Mouse (Mus musculus) liver, adult 2 months (tissue): ENCODE measurements around the gene Grap. TPM values are rescaled to one million over a fixed set of nuclear protein-coding genes. Genes with fewer than 3 reads are reported as not detected.

ENCODE experiments used
- DNase-seq: peaks from one replicate; pipeline ENCODE4 v3.0.0-alpha.2; 2011; ENCODE audit warnings: low read depth, low spot score; ENCODE audit errors: extremely low read depth
- H3K27ac ChIP-seq: fragments of 200-500 bp; replicated peaks from 2 replicates; pipeline ENCODE4 v1.5.1; 2012; ENCODE audit warnings: low read depth, mild to moderate bottlenecking, control low read depth, inconsistent platforms, low read length; ENCODE audit not compliant: insufficient read depth
- H3K27me3 ChIP-seq: fragments of 200-500 bp; 2 replicates; pipeline ENCODE4 v1.6.1; 2012; ENCODE audit warnings: mild to moderate bottlenecking, moderate library complexity, low read length, inconsistent platforms; ENCODE audit not compliant: control insufficient read depth, insufficient read depth
- H3K36me3 ChIP-seq: fragments of 200-500 bp; 2 replicates; pipeline ENCODE4 v1.6.1; 2012; ENCODE audit warnings: low read length, inconsistent platforms; ENCODE audit not compliant: control insufficient read depth, insufficient read depth
- H3K4me1 ChIP-seq: fragments of 200-500 bp; 2 replicates; pipeline ENCODE4 v1.6.1; 2011; ENCODE audit warnings: low read length; ENCODE audit not compliant: control insufficient read depth, insufficient read depth
- H3K4me3 ChIP-seq: fragments of 200-500 bp; 2 replicates; pipeline ENCODE4 v1.5.1; 2011; ENCODE audit warnings: low read depth, mild to moderate bottlenecking, control low read depth, low read length, moderate library complexity; ENCODE audit not compliant: insufficient read depth
- H3K79me2 ChIP-seq: fragments of 200-500 bp; 2 replicates; pipeline ENCODE4 v1.6.1; 2012; ENCODE audit warnings: inconsistent platforms, mild to moderate bottlenecking, low read length, moderate library complexity; ENCODE audit not compliant: control insufficient read depth, insufficient read depth
- H3K9ac ChIP-seq: fragments of 200-500 bp; 2 replicates; pipeline ENCODE4 v1.6.1; 2012; ENCODE audit warnings: low read depth, mild to moderate bottlenecking, control low read depth, inconsistent platforms, low read length
- CTCF ChIP-seq: fragments of 200-500 bp; IDR thresholded peaks from 2 replicates; pipeline ENCODE4 v1.5.1; 2011; ENCODE audit warnings: low read depth, low read length, control low read depth
- POLR2A ChIP-seq: fragments of 200-500 bp; IDR thresholded peaks from 2 replicates; pipeline ENCODE4 v1.6.1; 2011; ENCODE audit warnings: low read length, control low read depth; ENCODE audit not compliant: insufficient read depth; ENCODE audit errors: extremely low read depth
- WGBS: fragments of 180-500 bp; shearing (Covaris S2); methylation state at CpG from one replicate; pipeline ENCODE4 v1.1.7; 2018; 5-methylcytosine and 5-hydroxymethylcytosine counted together
- polyA plus RNA-seq: library from polyadenylated mRNA; depleted of rRNA; stranded (reverse); fragments of >200 nt; gene quantifications from 2 replicates; pipeline ENCODE4 v1.2.3, GENCODE M21; 2012
- total RNA-seq: library from RNA; depleted of rRNA; stranded (reverse); fragments of >200 nt; gene quantifications from 2 replicates; pipeline ENCODE4 v1.2.3, GENCODE M21; 2014

Gene Grap
- total and polyA plus RNA-seq, 2 experiments = 3.4 to 3.8 TPM

- Histone ChIP-seq H3K4me3 (no peak overlapping the region), H3K4me1 (no peaks in the 10 kb centered on the region), H3K9ac (no peak overlapping the region), H3K27me3 (no peaks in the 10 kb centered on the region), H3K79me2 (no peaks in the 10 kb centered on the region), H3K27ac (no peak overlapping the region), H3K36me3 (no peaks in the 10 kb centered on the region)
- peak; percentile 61 for DNase-seq
- TF ChIP-seq CTCF = peak; percentile 81
- no peak for TF ChIP-seq POLR2A
- WGBS = 45% methylated on average over 11 of the region's 11 CpGs
Measured at GRCm38 (mm10) chr11:61714346-61715117, 61.5 kb downstream of the Grap start.

GRCm38 (mm10) chr11:61715130-61715529 is 62.1 kb downstream of the Grap start:
- Histone ChIP-seq H3K27ac (no peak overlapping the region), H3K27me3 (no peaks in the 10 kb centered on the region), H3K4me1 (no peaks in the 10 kb centered on the region), H3K4me3 (no peak overlapping the region), H3K36me3 (no peaks in the 10 kb centered on the region), H3K79me2 (no peaks in the 10 kb centered on the region), H3K9ac (no peak overlapping the region)
- TF ChIP-seq CTCF (no peak), POLR2A (no peak)
- DNase-seq = no peak
- WGBS = 68% methylated on average over 6 of the region's 6 CpGs

GRCm38 (mm10) chr11:61717990-61718389 is 64.9 kb downstream of the Grap start:
- Histone ChIP-seq H3K36me3 (no peaks in the 10 kb centered on the region), H3K79me2 (no peaks in the 10 kb centered on the region), H3K27ac (no peak overlapping the region), H3K4me1 (no peaks in the 10 kb centered on the region), H3K4me3 (no peak overlapping the region), H3K9ac (no peak overlapping the region), H3K27me3 (no peaks in the 10 kb centered on the region)
- no peak for DNase-seq
- 84% methylated on average over 5 of the region's 5 CpGs for WGBS
- TF ChIP-seq CTCF (no peak), POLR2A (no peak)

GRCm38 (mm10) chr11:61719387-61719786 is 66.3 kb downstream of the Grap start:
- TF ChIP-seq POLR2A (no peak), CTCF (no peak)
- Histone ChIP-seq H3K27me3 (no peaks in the 10 kb centered on the region), H3K4me1 (no peaks in the 10 kb centered on the region), H3K79me2 (no peaks in the 10 kb centered on the region), H3K36me3 (no peaks in the 10 kb centered on the region), H3K27ac (no peak overlapping the region), H3K4me3 (no peak overlapping the region), H3K9ac (no peak overlapping the region)
- 80% methylated on average over 3 of the region's 3 CpGs for WGBS
- no peak for DNase-seq

GRCm38 (mm10) chr11:61719826-61720225 is 66.8 kb downstream of the Grap start:
- DNase-seq = no peak
- no peaks in the 10 kb centered on the region for H3K4me1 ChIP-seq
- no peak overlapping the region for H3K9ac ChIP-seq
- WGBS = 91% methylated on average over 8 of the region's 8 CpGs
- no peak overlapping the region for H3K4me3 ChIP-seq
- no peaks in the 10 kb centered on the region for H3K79me2 ChIP-seq
- no peaks in the 10 kb centered on the region for H3K27me3 ChIP-seq
- H3K27ac ChIP-seq = no peak overlapping the region
- H3K36me3 ChIP-seq = no peaks in the 10 kb centered on the region
- TF ChIP-seq CTCF (no peak), POLR2A (no peak)

- Histone ChIP-seq H3K27ac (no peak within 1 kb of the TSS), H3K4me1 (no peaks in the 10 kb centered on the region), H3K4me3 (no peak within 1 kb of the TSS), H3K36me3 (no peaks in the 10 kb centered on the region), H3K9ac (no peak within 1 kb of the TSS), H3K27me3 (no peaks in the 10 kb centered on the region), H3K79me2 (no peaks in the 10 kb centered on the region)
- DNase-seq = no peak
- no peak for TF ChIP-seq POLR2A
- TF ChIP-seq CTCF = no peak
- 73% methylated on average over 3 of the region's 3 CpGs for WGBS
Measured at GRCm38 (mm10) chr11:61720636-61721035, 67.6 kb downstream of the Grap start, which contains the start of gene Slc5a10. TSS of gene Slc5a10 (minus strand) at chr11:61720826.
